Mouse (Mus musculus) layer of hippocampus, postnatal 10 days (tissue): ENCODE results near the gene 2610528A11Rik. TPM values are rescaled to one million over a fixed set of nuclear protein-coding genes. Genes with fewer than 3 reads are reported as not detected.

ENCODE experiments used
- DNase-seq, 2 experiments: peaks; one replicate each; pipeline ENCODE4 v3.0.0; 2021; ENCODE audit warnings: low spot score in 2 of 2
- total RNA-seq, 2 experiments: library from RNA; stranded (reverse); gene quantifications; 2 replicates each; pipeline ENCODE4 v1.2.3; 2021

Gene 2610528A11Rik
- total RNA-seq, 2 experiments from 2014 or later, result not detected

GRCm38 (mm10) chr14:37095556-37095955 lies 18.3 kb downstream of the 2610528A11Rik start:
- DNase-seq, result no peak

DNA sequence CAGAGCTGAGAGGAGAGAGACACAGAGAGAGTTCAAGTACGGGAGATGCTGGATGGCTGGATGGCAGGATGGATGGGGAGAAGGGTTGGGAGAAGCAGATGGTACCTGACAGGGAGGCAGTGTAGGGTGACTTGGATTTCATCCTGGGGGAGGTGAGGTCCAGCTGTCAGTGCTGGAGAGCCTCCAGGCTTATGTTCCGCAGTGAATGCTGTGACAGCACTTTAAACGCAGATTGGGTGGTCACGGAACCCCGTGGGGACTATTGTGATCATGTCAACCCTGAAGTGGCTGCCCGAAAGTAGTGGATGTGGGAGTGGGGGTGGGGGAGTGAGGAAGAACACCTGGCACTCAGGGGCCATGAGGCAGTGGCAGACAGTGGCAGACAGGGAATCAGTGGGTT lies 19.4 kb downstream of the 2610528A11Rik start:
- DNase-seq, result no peak

- DNase-seq, result no peak
Observed at GRCm38 (mm10) chr14:37083755-37084154, 30.1 kb downstream of the 2610528A11Rik start.

GRCm38 (mm10) chr14:37080724-37081123 lies 33.1 kb downstream of the 2610528A11Rik start:
- no peak for DNase-seq

- peak; percentile 40 to 56 for DNase-seq
Observed at GRCm38 (mm10) chr14:37068516-37068915, 45.3 kb downstream of the 2610528A11Rik start.

DNA sequence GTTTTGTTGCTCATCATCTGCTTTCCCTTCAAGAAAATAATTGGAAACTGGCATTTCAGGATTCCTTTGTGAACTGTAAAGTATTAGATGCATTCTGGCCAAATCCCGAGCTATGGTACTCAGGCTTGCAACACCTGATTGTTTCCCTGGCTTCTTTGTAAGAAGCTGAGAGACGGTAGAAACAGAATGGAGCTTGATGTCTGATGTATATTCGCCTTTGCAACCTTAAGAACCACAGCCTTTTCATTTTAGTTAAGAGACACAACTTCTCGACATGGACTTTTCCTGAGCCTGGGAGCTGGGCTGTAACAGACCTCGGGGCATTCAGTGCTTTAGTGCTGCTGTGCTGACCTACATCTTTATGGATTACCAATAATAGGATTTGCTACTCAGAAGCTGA lies 46.2 kb downstream of the 2610528A11Rik start, which contains the start of gene Lrit2:
Gene Lrit2 (plus strand): TSS at position 301 of the 400 bp plus-strand sequence.
- no peak for DNase-seq

DNA sequence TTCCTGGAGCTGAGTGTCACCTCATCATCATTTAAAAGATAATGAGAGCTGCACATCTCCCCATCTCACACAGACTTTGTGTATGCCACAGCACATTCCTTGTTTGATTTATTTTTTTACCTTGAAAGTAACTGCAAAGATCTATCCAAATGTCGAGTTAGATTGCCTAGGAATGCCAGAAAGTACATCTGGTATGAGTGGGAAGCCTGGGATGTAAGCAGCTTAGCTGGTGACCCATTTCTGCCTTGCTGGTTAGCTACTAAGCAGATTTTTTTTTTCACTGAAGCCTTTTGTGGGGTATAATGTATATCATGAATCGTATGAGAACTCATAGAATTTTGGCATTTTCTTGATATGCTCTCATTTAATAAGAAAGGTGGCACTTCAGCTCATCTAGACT lies 47.2 kb downstream of the 2610528A11Rik start:
- DNase-seq, result no peak

DNA sequence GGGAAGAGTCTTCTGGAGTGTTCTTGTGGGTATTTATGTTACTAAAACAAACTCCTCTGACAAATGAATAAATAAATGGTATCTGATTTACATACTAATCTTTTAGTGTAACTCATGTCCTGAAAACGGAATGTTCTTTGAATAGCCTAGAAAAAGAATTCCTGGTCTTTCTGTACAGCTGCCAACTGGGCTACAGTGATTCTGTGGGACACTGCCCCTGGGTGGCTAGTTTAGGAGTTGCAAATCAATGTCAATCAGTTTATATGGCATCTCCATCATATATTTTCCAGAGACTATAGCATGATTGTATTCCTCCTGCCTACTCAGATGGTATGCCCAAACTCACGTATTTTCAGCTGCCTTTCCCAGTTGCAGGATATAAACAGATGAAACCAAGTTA lies 49.0 kb downstream of the 2610528A11Rik start:
- no peak for DNase-seq

Other genes with a start within 250 kb of the 2610528A11Rik start
- 100 to 1,000 TPM in 1 of 2 experiments, 10 to 100 TPM in 1; 95.5 to 103 TPM for gene Ccser2, start 145.2 kb downstream of the 2610528A11Rik start, total RNA-seq
- not detected for gene Rgr, start 65.1 kb downstream of the 2610528A11Rik start, total RNA-seq
- gene Lrit1, start 59.2 kb downstream of the 2610528A11Rik start, total RNA-seq, result not detected
- gene Lrit2, start 46.1 kb downstream of the 2610528A11Rik start, total RNA-seq, result not detected
- gene Cdhr1, start 15.7 kb downstream of the 2610528A11Rik start, total RNA-seq, result 10 to 100 TPM; 12.8 to 15.8 TPM
- 100 to 1,000 TPM; 226 to 248 TPM for gene Ghitm, start 21.2 kb upstream of the 2610528A11Rik start, total RNA-seq